ENCODE assay signal across 10 mouse cellular contexts in genomic region chr9:118973566-118973965, GRCm38 (mm10). TPM values are rescaled to one million over a fixed set of nuclear protein-coding genes. Genes with fewer than 3 reads are reported as not detected.
DNase-seq lines count a peak whose midpoint lies in the region; ATAC-seq and TF ChIP-seq lines count a peak whose summit lies in the region.
"Had no signal": no experiment of that assay in that cellular context is flagged by ENCODE, and none has a peak within 500 bp of the region (broad histone marks: within the 10 kb centered on the region; RNA-seq: fewer than 3 reads in every experiment).

No protein-coding gene starts in this region.

- no peak overlapping the region for H3K9ac ChIP-seq in kidney, embryonic 15.5 days
- H3K9ac ChIP-seq in heart, embryonic 16.5 days (ENCODE audit: low read length), result no peak overlapping the region

- no peaks in the 10 kb centered on the region for H3K27me3 ChIP-seq in kidney, embryonic 15.5 days
- H3K27me3 ChIP-seq in heart, embryonic 16.5 days (ENCODE audit: control insufficient read depth, insufficient read depth, low read length), result no peaks in the 10 kb centered on the region
- no peaks in the 10 kb centered on the region for H3K27me3 ChIP-seq in thymus, adult 2 months (ENCODE audit: control insufficient read depth, insufficient read depth, low read length)

- ATAC-seq in kidney, embryonic 15.5 days (replicated peaks; ENCODE audit: low FRiP score), result no peak
- no peak for ATAC-seq in heart, embryonic 16.5 days (replicated peaks; ENCODE audit: extremely low read depth, insufficient read depth, low FRiP score)
- ATAC-seq: intestine, postnatal 0 days had no signal

- no peak for TF ChIP-seq CTCF in thymus, adult 2 months (IDR thresholded peaks at IDR 0.05; ENCODE audit: borderline replicate concordance, control insufficient read depth, extremely low read depth, insufficient read depth, low read length, poor library complexity)

- H3K4me2 ChIP-seq in kidney, embryonic 15.5 days, result no peak overlapping the region
- H3K4me2 ChIP-seq in heart, embryonic 16.5 days (ENCODE audit: low read depth, low read length), result no peak overlapping the region

- no peak overlapping the region for H3K4me3 ChIP-seq in kidney, embryonic 15.5 days (replicated peaks)
- H3K4me3 ChIP-seq in heart, embryonic 16.5 days (ENCODE audit: low read length), result no peak overlapping the region
- no peak overlapping the region for H3K4me3 ChIP-seq in thymus, adult 2 months (ENCODE audit: control insufficient read depth, insufficient read depth, low read length)

- intact Hi-C loops in heart, postnatal 14 days (cut with DNase I), result no loop called here

- H3K27ac ChIP-seq in kidney, embryonic 15.5 days, result peak overlapping the region; percentile 90
- peak overlapping the region; percentile 80 for H3K27ac ChIP-seq in heart, embryonic 16.5 days (ENCODE audit: low read length)
- no peak overlapping the region for H3K27ac ChIP-seq in thymus, adult 2 months (ENCODE audit: control insufficient read depth, insufficient read depth, low read length)

- DNase-seq in heart, adult 11 months, result peak; percentile 91
- DNase-seq in heart, postnatal 14 days, result no peak
- no peak for DNase-seq in kidney, postnatal 14 days
- peak; percentile 21 for DNase-seq in 3134 (ENCODE audit: extremely low read depth, insufficient read length, low spot score)
- DNase-seq in thymus, adult 2 months, result no peak
- no peak for DNase-seq in cerebellum, adult 9-10 months
- DNase-seq: retina, postnatal 1 day had no signal

- H3K36me3 ChIP-seq in kidney, embryonic 15.5 days, result peaks cover 21% of the 10 kb centered on the region
- no peaks in the 10 kb centered on the region for H3K36me3 ChIP-seq in heart, embryonic 16.5 days (ENCODE audit: control insufficient read depth, insufficient read depth)
- no peaks in the 10 kb centered on the region for H3K36me3 ChIP-seq in thymus, adult 2 months (ENCODE audit: control insufficient read depth, insufficient read depth, low read length)

- 71% methylated on average over 5 of the region's 5 CpGs for WGBS in kidney, embryonic 15.5 days
- 66% methylated on average over 5 of the region's 5 CpGs for WGBS in heart, embryonic 16.5 days
- WGBS in thymus, adult 2 months, result 62% methylated on average over 5 of the region's 5 CpGs

- peaks cover 65% of the 10 kb centered on the region for H3K4me1 ChIP-seq in kidney, embryonic 15.5 days
- H3K4me1 ChIP-seq in heart, embryonic 16.5 days (ENCODE audit: control insufficient read depth, insufficient read depth, low read length), result peaks cover 38% of the 10 kb centered on the region
- H3K4me1 ChIP-seq in thymus, adult 2 months (replicated peaks; ENCODE audit: control insufficient read depth, insufficient read depth, low read length), result no peaks in the 10 kb centered on the region

- H3K9me3 ChIP-seq in kidney, embryonic 15.5 days (replicated peaks), result no peaks in the 10 kb centered on the region
- no peaks in the 10 kb centered on the region for H3K9me3 ChIP-seq in heart, embryonic 16.5 days (replicated peaks; ENCODE audit: control insufficient read depth, low read length)

- TF ChIP-seq POLR2A in thymus, adult 2 months (IDR thresholded peaks at IDR 0.05; ENCODE audit: control insufficient read depth, extremely low read depth, insufficient read depth, low read length, poor library complexity), result no peak

RNA-seq across cellular contexts. Expression of gene Ctdspl, which starts 47.3 kb away (rescaled TPM):
- 10 to 100 TPM; 12.3 to 13.7 TPM for total RNA-seq in heart, postnatal 14 days (2021)
- 24.9 and 26.2 TPM in 2 replicates for polyA plus RNA-seq in kidney, embryonic 15.5 days (2015; fragmentation: Nextera tagmentation; extraction: Ambion mirVana)
- 8.1 and 9.3 TPM in 2 replicates for polyA plus RNA-seq in heart, embryonic 16.5 days (2015; fragmentation: Nextera tagmentation; extraction: Ambion mirVana)
- polyA plus RNA-seq in thymus, adult 2 months (2012; rRNA removed), result 9.3 and 10.6 TPM in 2 replicates

Comparison
In these comparisons a context has a peak if more than half of its experiments do, and no peak if none do; other contexts are left out.
1. DNase-seq: peak in heart, adult 11 months (single experiment) and 3134 (single experiment); none in heart, postnatal 14 days (0 of 2), kidney, postnatal 14 days (single experiment), thymus, adult 2 months (single experiment) and cerebellum, adult 9-10 months (single experiment).